Mouse (Mus musculus): ENCODE results near the gene Gm6583. TPM values are rescaled to one million over a fixed set of nuclear protein-coding genes. Genes with fewer than 3 reads are reported as not detected.

Gene Gm6583
- total RNA-seq, 4 experiments from 2014 or later, result not detected

DNA sequence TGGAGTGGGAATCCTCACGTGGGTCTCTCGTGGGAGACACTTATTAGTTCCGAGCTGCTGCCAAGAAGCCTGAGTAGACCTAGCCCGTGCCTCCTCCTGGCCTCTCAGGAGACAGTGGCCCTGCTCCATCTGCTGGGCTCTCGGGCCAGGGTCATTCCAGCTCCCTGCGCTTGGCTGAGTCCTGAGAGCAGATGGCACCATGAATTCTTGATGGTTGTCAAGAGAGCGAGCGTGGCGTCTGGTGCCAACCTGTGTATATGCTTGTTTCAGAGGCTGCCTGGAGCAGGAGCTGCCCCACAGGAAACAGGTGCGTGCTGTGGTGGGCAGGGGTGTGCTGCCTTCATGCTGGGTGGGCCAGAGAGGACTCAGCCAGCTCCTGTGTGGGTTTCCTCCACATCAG, 12.8 kb upstream of the Gm6583 start:
- no peak for DNase-seq (ENCODE audit: low spot score in 2 of 2)

DNA sequence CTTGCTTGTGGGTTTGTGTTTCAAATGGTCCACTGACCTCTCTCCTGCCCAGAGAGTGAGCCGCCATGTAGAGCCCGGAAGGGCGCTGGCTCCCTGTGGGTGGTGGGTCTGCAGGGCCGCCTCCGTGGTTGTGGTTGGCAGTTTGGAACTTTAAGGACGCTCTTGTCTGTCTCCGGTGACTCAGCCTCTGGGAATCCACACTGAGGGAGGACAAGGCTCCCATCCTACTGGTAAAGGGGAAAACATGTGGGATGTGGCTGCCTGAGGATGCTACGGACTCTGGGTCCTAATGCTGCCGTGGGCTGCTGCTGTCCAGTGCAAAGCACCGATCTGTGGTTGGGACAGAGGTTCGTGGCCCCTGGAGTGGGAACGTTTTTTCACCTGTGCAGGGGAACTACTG, 12.1 kb upstream of the Gm6583 start:
- no peak for DNase-seq (ENCODE audit: low spot score in 2 of 2)

DNA sequence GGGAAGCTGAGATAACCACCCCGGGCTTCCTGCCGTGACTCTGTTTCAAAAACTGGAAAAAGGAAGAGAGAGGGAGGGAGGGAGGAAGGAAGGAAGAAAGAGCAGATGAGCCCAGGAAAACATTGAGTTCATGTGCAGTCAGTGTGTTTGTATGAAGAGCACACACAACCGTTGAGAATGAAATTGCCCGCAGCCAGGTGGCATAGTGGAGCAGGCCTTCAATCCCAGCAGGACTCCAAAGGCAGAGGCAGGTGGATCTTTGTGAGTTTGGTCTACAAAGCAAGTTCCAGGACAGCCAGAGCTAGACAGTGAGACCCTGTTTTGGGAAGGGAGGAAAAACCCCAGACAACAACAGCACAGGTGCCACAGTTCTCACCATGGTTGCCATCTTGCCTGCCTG, 11.5 kb upstream of the Gm6583 start:
- DNase-seq (ENCODE audit: low spot score in 2 of 2), result no peak

DNA sequence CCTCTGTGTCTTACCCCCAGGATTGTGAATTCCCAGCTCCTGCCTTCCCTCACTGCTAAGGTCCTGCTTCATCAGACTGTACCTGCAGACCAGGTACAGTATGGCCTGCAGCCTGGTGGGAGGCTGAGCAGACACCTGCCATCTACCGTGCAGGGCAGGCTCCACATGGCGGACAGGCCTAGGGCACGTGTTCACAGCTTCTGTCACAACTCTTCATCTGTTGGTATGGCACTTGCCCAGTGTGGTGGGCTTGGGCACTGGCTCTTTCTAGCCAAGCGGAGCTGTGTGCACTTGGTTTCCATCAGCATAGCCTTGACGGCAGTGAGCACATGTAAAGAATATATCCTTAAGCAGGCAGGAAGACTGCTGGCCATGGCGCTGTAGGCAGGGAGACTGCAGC, 11.0 kb upstream of the Gm6583 start:
- DNase-seq (ENCODE audit: low spot score in 2 of 2), result no peak

DNA sequence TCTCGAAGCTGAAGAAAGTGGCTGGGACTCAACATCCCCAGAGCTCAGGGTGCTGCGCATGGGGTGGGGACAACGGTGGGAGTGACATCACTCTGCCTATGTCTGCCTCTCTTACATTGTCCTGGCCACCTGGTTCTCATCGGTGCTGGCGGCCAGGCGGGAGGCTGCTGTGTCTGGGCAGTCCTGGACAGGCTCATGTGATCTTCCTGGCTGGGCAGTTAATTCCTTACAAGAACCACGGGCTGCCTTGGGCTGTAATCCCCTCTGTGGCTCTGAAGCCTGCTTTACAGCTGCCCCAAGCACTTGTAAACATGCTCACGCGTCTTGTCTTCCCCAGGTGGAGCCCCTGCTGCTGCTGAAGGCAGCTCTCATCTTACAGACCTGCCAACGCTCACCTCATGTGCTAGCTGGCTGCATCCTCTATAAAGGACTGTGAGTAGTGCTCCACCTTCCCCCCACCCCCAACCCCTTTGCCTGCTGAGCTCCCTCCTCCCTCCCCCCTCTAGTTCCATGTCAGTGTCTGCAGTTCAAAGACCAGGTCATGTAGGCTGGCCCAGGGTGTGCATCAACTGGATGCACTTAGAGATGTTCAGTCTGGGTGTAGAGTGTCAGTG, 8.5 kb upstream of the Gm6583 start:
- no peak for DNase-seq (ENCODE audit: low spot score in 2 of 2)

DNA sequence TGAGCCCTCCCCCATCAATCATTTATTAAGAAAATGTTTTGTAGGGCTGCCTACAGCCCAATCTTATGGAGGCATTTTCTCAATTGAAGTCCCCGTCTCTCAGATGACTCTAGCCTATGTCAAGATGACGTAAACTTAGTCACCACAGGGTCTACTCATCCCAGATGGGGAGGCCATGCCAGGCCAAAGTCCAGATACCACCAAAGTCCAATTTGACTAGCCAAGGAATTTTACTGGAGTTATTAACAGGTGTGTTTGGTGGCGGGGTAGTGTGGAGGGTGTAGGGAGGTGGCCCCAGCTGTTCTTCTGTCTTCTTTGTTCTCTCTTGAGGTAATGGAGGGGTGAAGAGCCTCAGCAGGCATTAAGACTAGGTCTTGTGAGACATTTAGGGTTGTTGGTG, 4.2 kb upstream of the Gm6583 start:
- no peak for DNase-seq (ENCODE audit: low spot score in 2 of 2)

DNA sequence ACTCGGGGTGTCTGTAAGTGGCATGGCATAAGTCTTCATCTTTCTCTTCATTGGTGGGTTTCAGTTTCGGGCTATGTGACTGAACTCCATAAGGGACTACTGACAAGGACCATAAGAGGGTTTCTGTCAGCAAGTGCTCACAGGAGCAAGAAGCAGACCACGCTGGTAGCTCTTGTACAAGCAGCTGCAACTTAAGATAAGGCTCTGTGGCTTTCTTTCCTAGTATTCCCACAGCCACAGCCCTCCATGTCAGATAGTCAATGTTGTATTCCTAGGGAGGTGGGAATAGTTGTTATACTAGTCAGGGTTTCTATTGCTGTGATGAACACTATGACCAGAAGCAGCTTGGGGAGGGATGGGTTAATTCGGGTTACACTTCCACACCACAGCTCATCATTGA, 3.7 kb upstream of the Gm6583 start:
- DNase-seq (ENCODE audit: low spot score in 2 of 2), result no peak

DNA sequence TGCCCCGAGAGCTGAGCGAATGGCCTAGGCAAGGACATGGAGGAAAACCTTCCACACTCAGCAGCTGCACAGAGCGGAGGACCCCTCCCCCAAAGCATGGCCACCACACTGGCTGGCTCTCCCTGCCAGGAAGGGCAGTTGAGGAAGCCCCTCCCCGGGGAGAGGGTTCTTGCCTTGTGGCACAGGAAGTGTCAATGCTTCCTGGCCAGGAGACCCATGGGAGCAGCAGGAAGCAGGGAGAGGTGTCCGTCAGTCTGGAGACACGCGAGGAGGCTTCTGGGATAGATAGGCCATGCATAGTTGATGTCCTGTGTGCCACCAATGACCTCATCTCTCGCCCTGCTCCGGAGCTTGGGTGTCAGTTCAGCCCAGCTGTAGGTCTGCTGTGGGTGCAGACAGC, 489 bp upstream of the Gm6583 start:
- DNase-seq (ENCODE audit: low spot score in 2 of 2), result no peak

DNA sequence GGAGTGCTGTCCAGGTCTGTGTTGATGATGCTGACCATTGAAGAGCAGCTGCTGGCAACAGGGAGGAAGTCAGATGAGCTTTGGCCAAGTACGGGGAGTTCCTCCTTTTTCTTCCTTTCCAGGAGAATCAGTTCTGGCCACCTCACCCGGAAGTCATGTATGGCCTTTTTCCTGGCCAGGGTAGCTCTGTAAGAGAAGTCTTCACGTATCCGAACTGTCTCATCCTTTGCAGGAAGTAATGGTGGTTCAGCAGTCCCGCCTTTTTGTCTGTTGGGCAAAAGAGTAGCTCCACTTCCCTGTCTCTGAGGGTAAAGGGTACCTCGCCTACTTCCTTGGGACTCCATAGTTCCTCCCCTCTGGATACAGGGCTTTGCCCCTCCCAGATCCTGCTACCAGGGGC, 340 bp downstream of the Gm6583 start:
- no peak for DNase-seq (ENCODE audit: low spot score in 2 of 2)

DNA sequence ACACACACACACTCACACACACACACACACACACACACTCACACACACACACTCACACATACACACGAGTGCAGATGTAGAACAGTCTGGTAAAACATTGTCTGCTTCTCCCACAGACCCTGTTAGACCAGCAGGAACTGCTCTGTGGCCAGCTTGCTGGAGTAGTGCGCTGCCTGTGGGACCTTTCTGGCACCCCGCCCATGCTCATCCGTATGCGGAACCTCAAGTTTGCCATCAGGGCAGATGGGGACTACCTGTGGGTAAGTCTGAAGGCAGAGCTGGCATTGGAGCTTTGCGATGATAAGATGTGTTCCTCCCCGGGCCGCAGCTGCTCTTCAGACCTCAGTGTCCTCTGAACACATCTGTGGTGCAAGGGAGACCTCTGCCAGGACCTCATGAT, 6.7 kb downstream of the Gm6583 start:
- no peak for DNase-seq (ENCODE audit: low spot score in 2 of 2)

DNA sequence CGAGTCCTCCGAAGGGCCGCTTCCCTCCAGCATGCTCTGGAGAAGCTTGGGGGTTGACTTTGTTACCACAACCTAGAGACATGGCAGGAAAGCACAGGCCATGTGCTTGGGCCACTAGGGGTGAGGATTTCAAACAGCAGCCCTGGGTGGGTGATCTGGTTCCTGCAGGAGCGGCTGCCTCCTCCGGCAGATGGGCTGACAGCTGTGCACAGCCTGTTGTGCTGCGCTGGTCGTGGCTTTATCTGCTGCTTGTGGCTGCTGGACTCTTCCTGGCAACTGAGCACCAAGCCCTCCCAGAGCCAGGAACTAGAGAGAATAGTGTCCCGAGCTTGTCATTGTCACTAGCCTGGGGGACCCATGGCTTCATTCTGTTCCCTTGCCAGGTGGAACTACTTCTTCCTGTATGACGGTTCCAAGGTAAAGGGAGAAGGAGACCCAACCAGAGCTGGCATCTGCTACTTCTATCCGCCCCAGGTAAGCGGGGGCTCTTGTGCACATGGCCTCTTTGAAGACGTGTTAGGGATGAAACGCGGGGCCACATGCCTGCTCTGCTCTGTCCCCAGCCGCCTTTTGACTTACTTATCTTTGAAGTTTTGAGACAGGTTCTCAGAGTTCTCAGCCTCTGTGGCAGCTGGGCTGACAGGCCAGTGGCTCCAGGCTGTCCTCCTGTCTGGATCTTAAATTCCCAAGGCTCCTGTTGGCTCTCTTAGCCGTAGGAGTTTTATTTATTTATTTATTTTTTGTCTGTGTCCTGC, 9.4 kb downstream of the Gm6583 start:
- no peak for DNase-seq (ENCODE audit: low spot score in 2 of 2)

DNA sequence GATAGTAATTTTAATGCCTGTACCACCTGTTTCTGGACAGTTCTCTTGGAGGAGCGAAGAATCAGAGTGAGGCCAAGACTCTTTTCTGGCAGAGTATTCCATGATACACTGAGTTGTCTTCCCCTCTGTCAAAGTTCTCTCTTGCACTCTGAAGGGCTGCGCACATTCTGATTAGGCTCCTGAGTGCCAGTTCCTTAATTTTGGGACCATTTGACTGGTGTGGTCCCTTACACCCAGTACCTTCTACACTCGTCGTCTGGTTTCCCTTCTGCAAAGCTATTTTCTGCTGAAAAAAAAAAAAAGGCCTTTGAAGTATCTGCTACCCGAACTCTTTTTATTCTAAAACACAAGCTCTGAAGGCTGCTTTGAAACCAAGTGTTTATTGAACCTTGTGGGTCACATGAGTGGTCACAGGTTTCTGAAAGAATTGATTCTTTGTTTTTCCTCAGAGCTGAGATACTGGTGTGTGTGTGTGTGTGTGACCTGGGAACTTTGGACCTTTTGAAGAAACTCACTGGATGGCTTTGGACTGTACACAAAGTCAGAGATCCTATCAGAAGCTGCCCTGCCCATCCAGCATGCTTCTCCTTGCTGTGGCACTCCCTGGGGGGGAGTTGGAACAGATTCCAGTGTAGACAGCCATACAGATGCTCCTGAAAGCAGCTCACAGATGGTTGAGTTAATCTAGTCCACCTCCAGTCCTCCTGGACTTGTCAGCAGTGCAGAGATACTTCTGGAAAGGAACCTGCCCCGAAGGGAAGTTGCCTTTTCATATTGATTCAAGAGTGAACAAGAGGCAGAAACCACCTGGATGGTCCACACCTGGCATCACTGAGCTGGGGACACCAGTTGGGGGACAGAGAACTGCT, 11.5 kb downstream of the Gm6583 start:
- no peak for DNase-seq (ENCODE audit: low spot score in 2 of 2)

DNA sequence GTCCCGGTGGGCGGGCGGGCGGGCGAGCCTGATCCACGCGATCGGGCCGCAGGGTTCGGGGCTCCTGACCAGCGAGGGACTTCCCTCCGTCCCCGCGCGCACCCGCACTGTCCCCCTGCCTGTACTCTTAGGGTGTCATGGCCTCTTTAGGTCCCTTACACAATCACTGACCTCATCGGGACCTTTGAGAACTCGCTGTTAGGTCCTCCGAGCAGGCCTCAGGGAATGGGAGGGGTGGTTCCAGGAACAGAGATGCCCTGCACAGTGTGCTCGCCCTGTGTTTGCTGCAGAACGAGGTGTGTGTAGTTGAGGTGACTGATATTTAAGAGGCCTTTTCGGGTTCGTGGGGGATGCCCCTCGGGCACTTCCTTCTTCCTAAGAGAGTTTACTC, 12.6 kb downstream of the Gm6583 start:
- DNase-seq (ENCODE audit: low spot score in 2 of 2), result no peak

DNA sequence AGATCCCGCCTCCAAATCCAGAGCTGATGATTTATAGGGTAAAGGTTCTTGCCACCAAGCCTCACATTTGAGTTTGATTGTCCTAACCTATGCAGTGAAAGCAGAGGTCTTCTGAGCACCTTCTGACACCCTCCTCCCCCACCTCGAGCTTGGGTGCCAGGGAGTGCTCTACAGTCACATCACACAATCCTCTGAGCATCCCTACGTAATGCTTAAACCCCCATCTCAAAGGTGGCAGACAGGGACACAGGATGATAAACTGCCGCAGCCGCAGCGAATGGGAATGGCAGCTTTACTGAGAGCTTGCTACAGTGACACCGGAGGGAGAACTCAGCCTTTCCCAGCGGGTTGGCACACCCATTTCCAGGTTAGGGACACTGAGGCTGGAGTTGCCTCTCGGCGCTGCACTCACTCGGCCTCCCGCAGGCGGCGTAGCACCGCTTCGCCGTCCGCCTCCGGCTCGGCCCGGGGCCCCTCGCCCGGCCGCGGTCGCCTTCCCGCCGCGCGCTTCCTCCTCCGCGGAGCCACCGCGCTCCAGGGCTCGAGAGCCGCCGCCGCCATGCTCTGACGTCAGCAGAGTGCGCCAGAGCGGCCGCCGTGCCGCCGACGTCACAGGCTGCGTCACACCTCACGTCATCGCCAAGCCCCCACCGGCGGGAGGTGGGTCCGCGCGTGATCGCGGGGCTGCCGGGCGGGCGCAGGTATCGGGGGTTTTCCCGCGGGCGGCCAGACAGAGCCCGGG, 13.2 kb downstream of the Gm6583 start, which contains the start of the genes Srrd and Hps4:
TSS of gene Srrd (minus strand) at position 578 of the 742 bp plus-strand sequence.
TSS of gene Hps4 (plus strand) at position 621 of the 742 bp plus-strand sequence.
- peak; percentile 48 to 69 for DNase-seq (ENCODE audit: low spot score in 2 of 2)

DNA sequence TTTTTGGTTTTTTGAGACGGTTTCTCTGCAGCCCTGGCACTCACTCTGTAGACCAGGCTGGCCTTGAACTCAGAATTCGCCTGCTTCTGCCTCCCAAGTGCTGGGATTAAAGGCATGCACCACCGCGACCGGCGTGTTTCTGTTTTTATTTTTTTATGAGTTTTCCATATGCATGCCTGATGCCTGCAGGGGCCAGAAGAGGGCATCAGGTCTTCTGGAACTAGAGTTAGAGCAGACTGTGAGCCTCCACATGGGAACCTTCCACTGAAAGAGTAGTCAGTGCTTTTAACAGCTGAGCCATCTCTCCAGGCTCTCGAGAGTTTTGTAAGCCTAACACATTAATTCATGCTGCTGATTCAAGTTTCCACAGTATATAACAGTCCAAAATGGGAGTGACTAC, 16.6 kb downstream of the Gm6583 start:
- DNase-seq (ENCODE audit: low spot score in 2 of 2), result no peak

DNA sequence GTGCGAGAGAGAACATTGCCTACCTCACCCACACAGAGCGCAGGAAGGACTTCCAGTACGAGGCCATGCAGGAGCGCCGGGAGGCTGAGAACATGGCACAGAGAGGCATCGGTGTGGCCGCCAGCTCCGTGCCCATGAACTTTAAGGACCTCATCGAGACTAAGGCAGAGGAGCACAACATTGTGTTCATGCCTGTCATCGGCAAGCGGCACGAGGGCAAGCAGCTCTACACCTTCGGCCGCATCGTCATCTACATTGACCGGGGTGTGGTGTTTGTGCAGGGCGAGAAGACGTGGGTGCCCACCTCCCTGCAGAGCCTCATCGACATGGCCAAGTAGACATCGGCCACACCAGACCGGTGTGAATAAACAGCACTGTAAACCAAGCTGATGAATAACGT, 18.8 kb downstream of the Gm6583 start:
- no peak for DNase-seq (ENCODE audit: low spot score in 2 of 2)

DNA sequence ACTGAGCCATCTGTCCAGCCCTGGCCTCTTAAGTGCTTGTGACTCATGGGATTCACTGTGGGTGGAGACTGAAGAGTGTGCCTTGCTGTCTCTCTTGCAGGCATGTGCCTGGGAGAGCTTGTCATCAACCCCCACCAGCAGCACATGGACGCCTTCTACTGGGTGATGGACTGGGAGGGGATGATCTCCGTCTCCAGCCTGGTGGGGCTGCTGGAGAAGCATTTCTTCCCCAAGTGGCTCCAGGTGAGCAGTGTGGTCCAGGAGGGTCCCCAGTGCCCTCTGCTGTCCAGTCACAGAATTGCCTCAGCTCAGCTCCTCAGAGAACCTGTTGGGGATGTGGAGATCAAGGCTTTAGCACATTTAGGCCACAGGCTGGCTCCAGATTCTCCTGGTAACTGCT, 20.4 kb downstream of the Gm6583 start:
- DNase-seq (ENCODE audit: low spot score in 2 of 2), result peak in 1 of 2 experiments; percentile 23

DNA sequence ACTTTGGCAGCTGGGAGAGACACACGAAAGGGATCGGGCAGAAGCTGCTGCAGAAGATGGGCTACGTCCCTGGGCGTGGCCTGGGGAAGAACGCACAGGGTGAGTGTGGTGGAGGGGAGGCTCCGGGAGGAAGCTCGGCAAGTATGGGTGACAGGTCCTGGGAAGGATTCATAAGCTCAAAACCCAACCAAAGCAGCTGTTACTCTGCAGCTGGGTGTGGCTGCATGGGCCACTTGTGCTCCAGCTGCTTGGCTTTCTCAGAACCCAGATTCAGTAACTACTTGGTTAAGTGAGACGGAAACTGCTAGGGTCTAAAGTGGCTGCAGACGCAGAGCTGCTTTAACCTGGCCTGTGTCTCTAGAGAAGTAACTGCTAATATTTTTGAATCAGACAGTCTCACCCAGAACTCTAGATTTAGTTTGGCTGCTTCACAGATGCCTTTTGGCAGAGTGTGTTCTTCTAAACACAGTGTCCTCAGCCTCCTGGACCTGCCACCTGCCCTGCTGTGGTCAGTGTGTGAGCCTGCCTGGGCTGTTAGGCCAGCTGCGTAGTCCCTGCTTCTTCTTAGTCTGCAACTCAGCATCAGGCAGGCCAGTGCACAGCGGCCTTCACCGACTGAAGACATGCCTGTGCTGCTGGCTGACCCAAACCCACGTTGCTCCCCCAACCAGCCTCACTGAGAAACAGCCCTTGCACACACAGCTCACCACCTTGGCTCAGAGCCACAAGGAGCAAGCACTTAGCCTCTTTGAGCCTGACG, 25.8 kb downstream of the Gm6583 start:
- DNase-seq (ENCODE audit: low spot score in 2 of 2), result no peak

DNA sequence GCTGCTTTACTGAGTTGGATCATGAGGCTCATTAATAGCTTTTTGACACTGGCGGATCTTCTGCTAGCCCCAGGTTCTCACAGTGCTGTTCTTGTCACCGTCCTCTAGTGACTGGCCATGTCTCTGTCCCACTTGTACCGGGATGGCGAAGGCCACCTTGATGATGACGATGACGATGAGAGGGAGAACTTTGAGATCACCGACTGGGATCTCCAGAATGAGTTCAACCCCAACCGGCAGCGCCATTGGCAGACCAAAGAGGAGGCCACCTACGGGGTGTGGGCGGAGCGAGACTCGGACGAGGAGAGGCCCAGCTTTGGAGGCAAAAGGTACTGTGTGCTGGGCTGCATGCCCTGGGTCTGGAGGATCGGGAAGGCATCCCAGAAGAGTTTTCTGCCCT, 28.0 kb downstream of the Gm6583 start:
- no peak for DNase-seq (ENCODE audit: low spot score in 2 of 2)

DNA sequence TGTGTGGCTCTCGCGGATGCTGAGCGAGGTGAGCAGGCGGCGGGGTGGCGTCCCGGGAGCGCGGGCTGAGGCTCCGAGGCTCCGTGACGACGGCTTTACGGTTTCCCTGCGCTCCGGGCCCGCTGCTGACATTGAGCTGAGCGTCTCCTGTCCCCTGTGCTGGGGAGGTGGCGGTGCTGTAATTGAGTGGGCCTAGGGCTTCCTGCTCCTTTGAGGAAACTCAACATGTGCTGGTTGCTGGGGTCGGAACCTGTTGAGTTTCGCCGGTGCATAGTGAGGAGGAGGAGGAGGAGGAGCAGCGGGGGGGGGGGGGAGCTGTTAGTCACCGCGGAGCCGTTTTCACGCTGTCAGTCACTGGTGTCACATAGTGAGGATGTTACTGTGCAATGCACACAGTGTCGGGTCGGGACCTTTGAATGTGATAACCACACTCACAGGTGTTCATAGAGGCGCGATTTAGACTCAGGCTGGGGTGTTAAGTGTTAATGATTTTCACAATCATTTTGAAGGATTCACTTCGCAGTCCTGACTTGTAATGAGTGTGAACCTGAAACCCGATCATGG, 29.3 kb downstream of the Gm6583 start:
- no peak for DNase-seq (ENCODE audit: low spot score in 2 of 2)
